Mouse (Mus musculus): Measurements from ENCODE around the gene Mageb16.
A peak's percentile ranks its signal among the peaks of the same experiment; 100 is the strongest.

Gene Mageb16

DNA sequence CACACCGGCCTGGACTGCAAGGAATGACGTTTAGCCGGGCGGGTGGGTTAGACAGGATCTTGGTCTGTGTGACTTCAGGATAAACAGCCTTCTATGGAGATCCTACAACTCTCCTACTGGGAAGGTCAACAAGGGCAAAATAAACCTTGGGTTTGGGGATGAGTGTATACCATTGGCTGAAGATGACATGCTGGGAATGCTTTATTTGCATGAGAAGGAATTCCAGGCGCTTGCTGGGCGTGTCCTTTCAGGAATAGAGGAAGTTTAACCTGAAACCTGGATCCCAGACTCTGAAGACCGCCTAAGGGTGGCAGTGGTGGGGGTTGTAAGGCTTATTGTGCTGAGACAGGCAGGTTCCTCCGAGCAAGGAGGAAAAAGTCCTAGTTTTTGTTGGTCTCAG is at the start of gene Mageb16:
Gene Mageb16 (minus strand): TSS at position 25 of the 400 bp plus-strand sequence.
- no peak for DNase-seq (ENCODE audit: inconsistent age in 2 of 2, low spot score in 1 of 2)

DNA sequence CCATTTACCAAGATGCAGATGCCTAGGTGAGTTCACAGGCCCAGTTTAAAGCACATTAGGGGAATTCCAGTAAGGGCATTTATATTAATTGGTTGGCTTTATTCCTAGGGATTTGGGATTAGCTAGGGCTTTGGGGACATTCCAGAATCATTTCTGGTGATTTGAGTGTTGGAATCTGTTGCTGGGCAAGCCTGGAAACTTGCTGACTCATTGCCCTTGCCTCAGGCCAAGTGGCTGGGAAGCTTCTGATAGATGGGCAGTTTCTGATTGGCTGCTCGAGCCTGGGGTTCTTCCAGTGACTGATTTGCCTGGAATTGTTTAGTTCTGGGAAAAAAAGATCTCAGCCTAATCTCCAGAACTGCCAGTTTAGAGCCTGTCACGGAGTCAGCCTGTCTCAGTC is 20.1 kb downstream of the Mageb16 start:
- DNase-seq (ENCODE audit: inconsistent age in 2 of 2, low spot score in 1 of 2) = peak; percentile 42 to 68

DNA sequence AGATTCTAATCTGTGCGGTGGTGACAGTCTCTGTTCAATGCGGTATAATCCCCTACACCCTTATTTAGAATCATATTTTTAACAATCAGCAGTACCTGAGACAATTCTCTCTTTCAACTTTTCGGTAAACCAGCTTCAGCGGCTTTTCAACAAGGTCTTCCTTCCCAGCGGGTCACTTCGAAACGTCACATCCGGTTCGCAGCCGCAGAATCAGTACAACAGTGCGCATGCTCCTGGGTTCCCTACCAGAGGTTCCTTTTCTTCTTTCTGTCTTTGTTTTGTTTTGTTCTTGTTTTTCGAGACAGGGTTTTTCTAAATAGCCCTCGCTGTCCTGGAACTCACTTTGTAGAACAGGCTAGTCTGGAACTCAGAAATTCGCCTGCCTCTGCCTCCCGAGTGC is 35.8 kb downstream of the Mageb16 start:
- DNase-seq (ENCODE audit: inconsistent age in 2 of 2, low spot score in 1 of 2) = no peak

DNA sequence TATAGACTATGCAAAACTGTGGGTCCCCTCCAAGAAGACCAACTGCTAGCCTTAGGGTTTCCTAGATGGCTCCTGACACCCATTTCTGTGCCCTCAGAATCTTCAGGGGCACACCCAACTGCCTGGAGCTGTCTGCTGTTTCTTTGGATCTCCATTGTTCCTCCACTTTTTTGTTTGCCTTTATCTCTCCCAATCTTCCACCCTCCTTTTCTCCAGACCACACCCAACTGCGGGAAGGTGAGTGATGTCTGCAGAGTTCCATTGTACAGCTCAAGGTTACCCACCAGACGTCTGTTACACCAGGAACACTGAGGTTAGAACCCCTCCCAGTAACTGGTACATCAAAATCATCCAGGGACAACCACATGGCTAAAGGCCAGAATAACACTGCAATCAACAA is 64.8 kb downstream of the Mageb16 start:
- peak in 1 of 2 experiments; percentile 8 for DNase-seq (ENCODE audit: inconsistent age in 2 of 2, low spot score in 1 of 2)
